Mouse (Mus musculus) megakaryocyte, embryonic 14.5 days (primary cell): ENCODE results near the gene Slc25a13.

ENCODE experiments used
- FLI1 ChIP-seq: IDR thresholded peaks from 2 replicates; pipeline ENCODE4 v1.6.1; 2012; ENCODE audit warnings: low read length, inconsistent platforms, mixed read lengths
- GATA1 ChIP-seq: IDR thresholded peaks from 3 replicates; pipeline ENCODE4 v1.6.1; 2012; ENCODE audit warnings: mixed read lengths, low read length, inconsistent platforms, borderline replicate concordance

DNA sequence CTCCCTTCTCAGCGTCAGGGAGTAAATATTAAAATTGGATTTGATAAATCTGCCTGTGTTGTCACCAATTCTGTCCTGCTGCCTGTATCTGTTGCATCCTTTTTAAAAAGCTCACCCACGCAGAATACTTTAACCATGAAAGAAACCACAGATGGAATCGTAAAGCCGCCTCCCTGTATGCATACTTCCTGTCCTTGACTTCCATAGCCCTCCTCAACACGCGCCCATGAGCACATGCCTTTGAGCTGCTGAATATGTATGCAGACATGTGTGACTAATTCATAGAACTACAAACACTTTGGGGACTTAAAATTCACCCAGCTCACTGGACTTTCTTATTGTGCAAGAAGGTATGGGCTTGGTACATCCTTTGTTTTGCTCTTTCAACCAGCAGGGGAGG is 219.4 kb downstream of the Slc25a13 start:
- TF ChIP-seq GATA1: no peak
- no peak for TF ChIP-seq FLI1
